Mouse (Mus musculus) midbrain, embryonic 16.5 days (tissue): ENCODE results near the gene Ptma. TPM values are rescaled to one million over a fixed set of nuclear protein-coding genes. Genes with fewer than 3 reads are reported as not detected.

Source experiments
- ATAC-seq: fragments of 200-750 bp; cut with Nextera tagmentation; 2 replicates; pipeline ENCODE4 v1.8.0; 2017; ENCODE audit warnings: moderate TSS enrichment
- H3K27ac ChIP-seq: fragments of 300-500 bp; sonication (generic); 2 replicates; pipeline ENCODE4 v1.5.1; 2014; ENCODE audit warnings: mild to moderate bottlenecking, low read length, mixed read lengths
- H3K27me3 ChIP-seq: fragments of 300-500 bp; sonication (generic); 2 replicates; pipeline ENCODE4 v1.6.1; 2014; ENCODE audit warnings: low read depth, low read length, mixed read lengths; ENCODE audit not compliant: control insufficient read depth, insufficient read depth
- H3K36me3 ChIP-seq: fragments of 300-500 bp; sonication (generic); 2 replicates; pipeline ENCODE4 v1.6.1; 2014; ENCODE audit warnings: mild to moderate bottlenecking, low read length, moderate library complexity, mixed read lengths; ENCODE audit not compliant: control insufficient read depth, insufficient read depth
- H3K4me1 ChIP-seq: fragments of 300-500 bp; sonication (generic); 2 replicates; pipeline ENCODE4 v1.6.1; 2014; ENCODE audit warnings: mild to moderate bottlenecking, low read length, mixed read lengths; ENCODE audit not compliant: control insufficient read depth, insufficient read depth
- H3K4me2 ChIP-seq: fragments of 300-500 bp; sonication (generic); 2 replicates; pipeline ENCODE4 v1.6.1; 2014; ENCODE audit warnings: mild to moderate bottlenecking, low read length, mixed read lengths
- H3K4me3 ChIP-seq: fragments of 300-500 bp; sonication (generic); 2 replicates; pipeline ENCODE4 v1.5.1; 2014; ENCODE audit warnings: low read depth, mild to moderate bottlenecking, low read length, moderate library complexity, mixed read lengths
- H3K9ac ChIP-seq: fragments of 300-500 bp; sonication (generic); 2 replicates; pipeline ENCODE4 v1.6.1; 2014; ENCODE audit warnings: low read depth, low read length, mixed read lengths
- H3K9me3 ChIP-seq: fragments of 300-500 bp; sonication (generic); replicated peaks from 2 replicates; pipeline ENCODE4 v1.6.1; 2014; ENCODE audit warnings: mild to moderate bottlenecking, low read length, mixed read lengths; ENCODE audit not compliant: control insufficient read depth, poor library complexity, severe bottlenecking
- WGBS: fragments of 180-500 bp; shearing (Covaris S2); extraction: QIAGEN DNeasy Blood & Tissue Kit; methylation state at CpG from one replicate; pipeline ENCODE4 v1.1.7; 2014; 5-methylcytosine and 5-hydroxymethylcytosine counted together
- polyA plus RNA-seq: library from polyadenylated mRNA; unstranded; fragments of >200 nt; fragmentation: Nextera tagmentation; extraction: Ambion mirVana; gene quantifications from 2 replicates; pipeline ENCODE4 v1.2.1, GENCODE M21; 2015

Ptma gene
- polyA plus RNA-seq, 1 experiment from 2014 or later = 1,375 TPM

DNA sequence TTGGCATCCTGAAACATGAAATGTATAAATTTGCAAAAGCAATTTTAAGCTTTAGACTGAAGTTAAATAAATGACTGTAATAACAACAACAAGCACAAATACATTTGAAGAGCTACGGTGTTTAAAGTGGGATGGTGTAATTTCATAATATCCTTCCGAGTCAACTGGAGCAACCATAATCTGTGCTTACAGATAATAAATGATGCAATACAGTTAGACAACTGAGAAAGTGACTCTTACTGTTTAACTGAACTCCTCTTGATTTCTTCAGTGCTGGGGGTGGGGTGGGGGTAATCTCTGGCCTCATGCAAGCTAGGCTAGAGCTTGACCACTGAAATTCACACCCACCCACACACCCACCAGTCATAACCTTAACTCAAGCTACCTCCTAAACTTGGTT, 44.9 kb downstream of the Ptma start:
- no peak for ATAC-seq
- Histone ChIP-seq H3K4me3 (no peak overlapping the region), H3K4me2 (no peak overlapping the region), H3K36me3 (no peaks in the 10 kb centered on the region), H3K9ac (no peak overlapping the region), H3K27me3 (no peaks in the 10 kb centered on the region), H3K4me1 (no peaks in the 10 kb centered on the region), H3K27ac (no peak overlapping the region), H3K9me3 (no peaks in the 10 kb centered on the region)
- WGBS = 94% methylated on average over 2 of the region's 2 CpGs

DNA sequence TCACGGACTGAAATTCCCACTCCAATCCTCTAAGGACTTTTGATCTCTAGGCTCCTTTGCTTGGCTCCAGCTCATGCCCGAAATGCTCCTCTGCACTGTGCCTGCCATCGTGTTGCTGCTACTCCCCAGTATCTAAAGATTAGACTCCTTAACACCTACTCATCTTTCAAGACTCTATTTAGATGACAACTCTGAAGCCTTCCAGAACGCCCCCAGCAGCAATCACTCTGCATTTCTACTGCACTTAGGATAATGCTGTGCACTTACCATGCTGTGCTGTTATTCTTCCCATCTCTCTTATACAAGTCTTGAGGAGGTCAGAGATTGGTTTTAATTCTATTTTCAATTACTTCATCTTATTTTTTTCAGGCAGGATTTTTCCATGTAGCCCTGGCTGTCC, 45.4 kb downstream of the Ptma start:
- Histone ChIP-seq H3K36me3 (no peaks in the 10 kb centered on the region), H3K27me3 (no peaks in the 10 kb centered on the region), H3K27ac (no peak overlapping the region), H3K4me3 (no peak overlapping the region), H3K9ac (no peak overlapping the region), H3K9me3 (no peaks in the 10 kb centered on the region), H3K4me1 (no peaks in the 10 kb centered on the region), H3K4me2 (no peak overlapping the region)
- 87% methylated on average over 4 of the region's 4 CpGs for WGBS
- no peak for ATAC-seq

Other genes with a start within 250 kb of the Ptma start
- 9.0 and 10.8 TPM in 2 replicates for gene B3gnt7, start 223.9 kb upstream of the Ptma start, polyA plus RNA-seq
- gene Ncl, start 167.3 kb upstream of the Ptma start, polyA plus RNA-seq = 195 and 213 TPM in 2 replicates
- 0.11 TPM in 1 of 2 replicates, not detected in the other for gene Nmur1, start 100.5 kb upstream of the Ptma start, polyA plus RNA-seq
- not detected in 2 replicates for gene Tex44, start 100.4 kb upstream of the Ptma start, polyA plus RNA-seq
- 105 and 109 TPM in 2 replicates for gene Pde6d, start 55.9 kb downstream of the Ptma start, polyA plus RNA-seq
- 63.0 and 64.9 TPM in 2 replicates for gene Cops7b, start 56.2 kb downstream of the Ptma start, polyA plus RNA-seq
- gene Nppc, start 143.8 kb downstream of the Ptma start, polyA plus RNA-seq = 3.8 and 4.2 TPM in 2 replicates
- 42.7 and 45.8 TPM in 2 replicates for gene Dis3l2, start 177.1 kb downstream of the Ptma start, polyA plus RNA-seq